Mouse (Mus musculus): ENCODE data around the gene Btg1.

Btg1 gene

DNA sequence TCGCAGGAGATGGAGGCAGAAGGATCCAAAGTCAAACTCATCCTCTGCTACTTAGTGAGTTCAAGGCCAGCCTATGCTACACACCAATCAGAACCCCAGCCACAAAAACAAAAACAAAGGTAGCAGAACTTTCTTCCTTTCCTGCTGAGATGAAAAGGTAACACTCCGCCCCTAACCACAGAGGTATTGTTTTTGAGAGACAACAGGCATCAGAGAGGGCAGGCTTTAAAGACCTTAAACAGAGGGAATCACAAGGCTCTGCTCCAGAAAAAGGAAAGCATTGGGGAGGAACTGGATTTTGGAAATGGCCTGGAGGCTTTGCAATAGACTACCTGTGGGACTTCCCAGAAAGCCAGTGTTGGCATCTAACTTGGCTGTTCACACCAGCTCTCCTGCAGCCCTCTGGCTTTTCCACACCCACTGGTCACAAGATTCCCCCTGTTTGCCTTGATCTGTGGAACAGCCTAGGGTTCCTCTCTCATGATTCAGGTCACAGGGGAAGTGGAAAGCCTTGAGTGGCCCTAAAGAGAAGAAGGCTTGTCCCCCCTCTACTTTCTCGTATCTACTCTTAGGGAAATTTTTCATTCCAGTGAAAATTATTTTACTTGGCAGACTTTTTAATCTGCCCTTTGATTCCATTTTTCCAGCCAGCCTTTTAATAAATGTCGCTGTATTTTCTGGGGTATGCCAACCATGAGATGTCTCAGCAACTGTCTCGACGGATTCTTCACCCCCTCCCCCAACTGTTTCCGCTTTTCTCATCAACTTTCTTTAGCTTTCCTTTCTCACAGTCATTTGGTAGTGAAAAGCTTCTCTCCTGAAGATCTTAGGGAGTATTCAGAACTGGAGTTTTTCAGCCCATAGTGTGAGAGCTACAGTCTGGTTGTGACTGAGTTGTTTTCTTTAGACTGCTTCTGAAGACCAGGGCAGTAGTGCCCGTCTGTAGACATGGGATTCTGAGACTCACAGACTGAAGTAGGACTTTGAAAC is 7.2 kb upstream of the Btg1 start:
- DNase-seq (ENCODE audit: low spot score in 2 of 2), result no peak

DNA sequence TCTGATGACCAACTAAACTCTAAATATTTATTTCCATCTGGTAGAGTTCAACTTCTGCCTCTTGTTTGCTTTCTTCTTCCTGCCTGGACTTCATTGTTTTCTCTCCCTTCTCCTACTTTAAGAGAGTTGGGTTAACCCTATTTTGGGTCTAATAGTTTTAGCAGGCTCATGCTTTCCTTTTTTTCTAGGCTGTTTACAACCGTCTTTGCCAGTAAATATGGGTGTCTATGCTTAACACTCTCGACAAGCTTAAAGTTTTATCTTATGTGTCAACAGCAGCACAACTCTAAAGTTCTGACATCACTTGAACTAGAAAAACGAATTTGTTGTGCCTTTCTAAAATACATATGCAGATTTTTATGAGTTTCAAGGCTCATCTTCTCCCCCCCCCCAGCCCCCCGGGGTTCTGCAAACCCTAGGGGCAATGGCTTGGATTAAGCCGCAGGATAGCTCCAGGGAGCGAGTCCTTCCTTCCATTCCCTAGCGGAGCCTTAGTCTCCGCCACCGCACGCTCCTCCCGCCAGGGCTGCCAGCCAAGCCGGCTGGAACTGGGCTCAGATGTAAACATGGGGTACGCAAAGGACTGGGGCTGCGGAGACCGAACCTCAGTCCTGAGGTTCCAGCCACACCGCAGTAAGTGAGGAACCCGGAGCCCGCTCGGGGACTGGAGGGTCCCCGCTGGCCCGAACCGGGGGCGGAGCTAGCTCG is 651 bp upstream of the Btg1 start:
- DNase-seq (ENCODE audit: low spot score in 2 of 2), result no peak

DNA sequence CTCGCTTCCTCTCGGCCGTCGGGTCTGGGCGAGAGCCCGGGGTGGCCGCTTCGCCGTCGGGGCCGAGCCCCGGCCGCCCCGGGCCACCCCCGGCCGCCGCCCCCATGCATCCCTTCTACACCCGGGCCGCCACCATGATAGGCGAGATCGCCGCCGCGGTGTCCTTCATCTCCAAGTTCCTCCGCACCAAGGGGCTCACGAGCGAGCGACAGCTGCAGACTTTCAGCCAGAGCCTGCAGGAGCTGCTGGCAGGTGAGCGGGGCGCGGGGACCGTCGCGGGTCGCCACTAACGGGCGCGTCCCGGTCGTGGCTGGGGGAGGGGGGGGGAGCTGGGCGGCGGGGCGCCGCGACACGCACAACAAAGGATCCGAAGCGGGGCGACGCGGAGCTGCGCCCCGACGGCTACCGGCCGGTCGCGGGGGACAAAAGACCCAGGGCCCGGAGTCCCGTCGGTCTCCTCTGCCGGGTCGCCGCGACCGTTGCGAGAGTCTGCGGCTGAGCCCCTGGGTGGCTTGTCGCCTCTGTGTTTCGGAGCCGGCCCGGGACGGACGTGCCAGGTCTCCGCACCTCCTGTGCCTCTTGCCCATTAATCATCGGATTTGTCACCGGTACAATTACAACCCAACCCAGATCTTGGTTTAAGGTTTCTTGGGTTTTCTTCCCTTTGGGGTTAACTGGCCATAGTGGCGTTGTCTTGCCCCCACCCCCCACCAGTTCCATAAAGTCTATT is 580 bp downstream of the Btg1 start:
- peak; percentile 62 to 68 for DNase-seq (ENCODE audit: low spot score in 2 of 2)

DNA sequence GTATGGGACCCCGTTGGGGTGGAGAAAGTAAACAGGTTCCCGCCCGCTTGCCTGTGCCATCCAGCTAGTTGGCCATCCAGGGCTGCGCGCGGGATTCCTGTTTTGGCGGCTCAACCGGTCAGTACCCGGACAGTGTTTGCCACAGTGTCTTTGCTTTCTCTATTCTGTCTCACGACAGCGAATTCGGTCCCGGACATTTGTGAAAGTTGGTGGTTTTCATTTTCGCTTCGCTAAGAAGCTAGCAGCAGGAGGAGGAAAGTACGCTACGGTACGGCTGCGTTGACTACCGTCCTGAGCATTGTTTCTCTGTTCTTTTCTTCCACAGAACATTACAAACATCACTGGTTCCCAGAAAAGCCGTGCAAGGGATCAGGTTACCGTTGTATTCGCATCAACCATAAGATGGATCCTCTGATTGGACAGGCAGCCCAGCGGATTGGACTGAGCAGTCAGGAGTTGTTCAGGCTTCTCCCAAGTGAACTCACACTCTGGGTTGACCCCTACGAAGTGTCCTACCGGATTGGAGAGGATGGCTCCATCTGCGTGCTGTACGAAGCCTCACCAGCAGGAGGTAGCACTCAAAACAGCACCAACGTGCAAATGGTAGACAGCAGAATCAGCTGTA is 1.3 kb downstream of the Btg1 start:
- DNase-seq (ENCODE audit: low spot score in 2 of 2), result peak; percentile 74 to 77

DNA sequence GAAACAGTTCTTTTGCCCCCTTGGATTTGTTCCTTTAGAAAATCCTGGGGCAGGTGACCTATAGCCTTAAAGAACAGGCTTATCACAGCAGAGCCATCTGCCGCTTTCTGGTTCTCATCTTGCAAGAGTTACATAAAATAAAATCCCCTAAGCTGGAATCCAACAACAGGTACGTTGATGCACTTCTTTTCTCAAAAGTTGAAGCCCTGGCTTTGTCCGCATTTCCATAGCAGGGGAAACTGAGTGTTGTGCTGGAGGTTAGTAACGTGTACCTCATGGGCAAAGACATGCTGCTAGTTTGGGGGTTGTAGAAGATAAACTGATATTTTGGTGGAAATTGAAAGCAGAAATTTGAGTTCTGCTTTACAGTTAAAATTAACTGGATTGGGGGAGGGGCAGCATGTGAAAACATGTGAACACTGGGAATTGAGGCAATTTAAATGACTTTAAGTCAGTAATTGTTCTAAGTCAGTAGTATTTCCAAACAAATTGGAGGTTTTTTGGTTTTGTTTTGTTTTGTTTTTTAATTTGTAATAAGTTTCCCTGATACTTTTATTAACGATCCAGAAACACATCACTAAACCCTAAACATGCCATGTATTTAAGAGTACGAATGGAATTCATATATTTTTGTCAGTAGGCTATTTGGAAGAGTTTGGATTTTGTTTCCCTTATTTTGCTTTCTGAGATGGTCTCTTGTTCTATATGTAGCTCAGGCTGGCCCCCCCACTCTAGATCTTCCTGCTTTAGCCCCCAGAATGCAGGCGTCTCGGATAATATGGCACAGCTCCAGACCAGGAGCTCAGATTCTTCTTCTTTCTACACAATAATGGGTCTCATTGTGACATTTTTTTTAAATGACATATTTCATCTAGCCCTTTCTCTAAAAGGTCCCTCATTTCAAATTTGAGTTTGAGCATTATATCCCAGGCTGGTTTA is 3.4 kb downstream of the Btg1 start:
- DNase-seq (ENCODE audit: low spot score in 2 of 2), result no peak

DNA sequence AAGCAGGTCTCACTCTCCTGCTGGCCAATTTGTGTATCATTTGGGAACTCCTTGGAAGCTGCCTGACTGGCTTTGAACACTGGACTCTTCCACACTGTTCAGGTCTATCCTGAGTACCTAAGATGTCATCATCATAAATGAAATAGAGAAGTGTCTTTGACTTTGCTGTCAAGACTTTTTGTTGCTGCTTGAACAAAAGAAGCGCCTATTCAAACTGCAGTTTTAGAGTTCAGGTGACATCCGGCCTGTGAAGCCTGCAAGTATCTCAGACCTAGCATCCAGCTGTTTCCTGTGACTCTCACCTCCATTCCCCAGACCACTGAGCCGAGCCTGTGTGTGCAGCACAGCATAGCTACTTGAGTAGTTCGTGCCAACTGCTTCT is 4.1 kb downstream of the Btg1 start:
- DNase-seq (ENCODE audit: low spot score in 2 of 2), result peak; percentile 70 to 71

DNA sequence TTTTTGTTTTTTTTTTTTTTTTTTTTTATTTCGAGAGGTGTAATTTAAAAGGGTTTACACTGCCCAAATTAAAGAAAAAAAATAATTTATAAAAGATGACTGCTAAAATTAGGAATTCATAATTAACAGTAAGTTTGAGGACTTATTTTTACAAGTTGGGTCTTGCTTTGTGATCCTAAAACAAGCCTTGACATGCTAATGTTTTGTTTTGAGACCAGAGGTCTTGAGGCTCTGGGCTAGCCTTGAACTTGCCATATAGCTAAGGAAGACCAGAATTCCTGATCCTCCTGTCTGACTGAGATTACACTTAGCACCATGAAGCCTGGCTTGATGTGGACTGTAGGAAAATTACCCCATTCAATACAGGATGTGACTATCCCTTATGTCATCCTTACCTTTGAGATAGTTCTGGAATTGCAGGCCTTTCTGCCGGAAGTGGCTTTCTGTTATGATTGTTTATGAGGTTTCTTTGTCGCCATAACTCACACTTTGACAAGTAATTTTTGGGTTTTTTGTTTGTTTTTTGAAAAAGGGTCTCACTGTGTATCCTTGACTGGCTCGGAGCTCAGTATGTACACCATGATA is 4.6 kb downstream of the Btg1 start:
- DNase-seq (ENCODE audit: low spot score in 2 of 2), result no peak

DNA sequence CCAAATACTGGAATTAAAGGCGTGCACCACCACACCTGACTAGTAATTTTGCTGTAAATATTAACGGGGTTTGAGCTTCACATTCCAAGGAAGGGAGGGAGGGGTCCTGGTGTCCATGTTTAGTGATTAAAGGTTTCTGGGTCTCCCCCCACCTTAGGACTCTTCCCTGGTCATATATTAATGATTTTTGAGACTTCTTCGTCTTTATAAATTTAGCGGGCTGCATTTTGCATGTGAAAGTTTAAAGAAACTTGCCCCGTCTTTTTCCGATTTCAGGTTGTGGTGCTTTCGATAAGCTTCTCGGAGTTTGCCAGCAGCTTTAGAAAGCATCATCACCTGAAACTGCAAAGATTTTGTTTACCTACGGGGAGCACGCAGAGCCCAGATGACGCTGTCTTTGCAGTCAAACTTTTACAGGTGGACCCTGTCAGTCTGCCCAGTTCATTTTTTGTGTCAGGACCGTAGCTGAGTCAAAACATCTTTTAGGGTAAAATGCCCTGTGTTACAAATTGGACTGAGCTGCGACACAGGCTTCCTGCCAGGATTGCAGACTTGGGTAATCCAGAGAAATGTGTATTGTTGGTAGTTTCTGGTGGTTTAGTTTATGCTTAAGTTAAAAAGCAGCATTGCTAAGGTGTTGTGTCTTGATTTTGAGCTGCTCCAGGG is 5.3 kb downstream of the Btg1 start:
- DNase-seq (ENCODE audit: low spot score in 2 of 2), result no peak

DNA sequence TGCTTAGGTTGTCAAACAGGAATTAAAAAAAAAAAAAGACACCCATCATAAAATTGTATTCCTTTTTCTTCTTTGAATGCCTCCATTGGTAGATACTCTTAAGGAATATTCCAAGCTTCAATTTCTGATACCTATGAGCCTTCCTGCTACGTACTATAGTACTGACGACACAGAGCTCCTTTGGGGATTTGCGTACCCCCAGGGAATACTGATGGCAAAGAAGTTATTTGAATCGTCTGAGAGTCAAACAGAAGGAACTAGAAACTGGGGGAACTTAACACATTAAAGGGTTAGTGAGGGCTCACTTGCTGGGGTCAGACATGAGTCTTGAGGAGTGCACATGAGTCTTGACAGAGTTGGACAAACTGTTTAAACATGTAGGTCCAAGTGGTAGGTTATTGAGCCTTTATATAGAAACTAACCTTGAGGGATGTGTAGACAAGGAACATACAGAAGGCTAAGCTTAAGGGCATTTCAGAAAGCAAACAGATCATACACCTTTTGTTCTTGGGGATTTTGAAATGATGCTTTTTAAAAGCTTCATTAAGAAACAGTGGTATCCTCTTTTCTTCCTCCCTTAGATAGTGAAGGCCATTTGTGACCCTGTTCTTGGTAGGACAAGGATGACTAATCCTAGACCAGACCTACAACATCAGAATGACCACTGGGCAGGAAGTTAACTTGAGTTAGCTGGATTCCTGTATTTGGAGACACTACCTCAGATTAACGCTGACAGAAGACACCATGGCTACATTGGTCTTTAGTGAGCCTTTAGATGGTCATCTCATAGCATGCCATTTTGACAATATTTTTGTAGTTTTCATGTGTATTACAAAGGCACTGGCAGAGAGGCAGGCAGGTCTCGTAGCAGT is 6.2 kb downstream of the Btg1 start:
- DNase-seq (ENCODE audit: low spot score in 2 of 2), result no peak

DNA sequence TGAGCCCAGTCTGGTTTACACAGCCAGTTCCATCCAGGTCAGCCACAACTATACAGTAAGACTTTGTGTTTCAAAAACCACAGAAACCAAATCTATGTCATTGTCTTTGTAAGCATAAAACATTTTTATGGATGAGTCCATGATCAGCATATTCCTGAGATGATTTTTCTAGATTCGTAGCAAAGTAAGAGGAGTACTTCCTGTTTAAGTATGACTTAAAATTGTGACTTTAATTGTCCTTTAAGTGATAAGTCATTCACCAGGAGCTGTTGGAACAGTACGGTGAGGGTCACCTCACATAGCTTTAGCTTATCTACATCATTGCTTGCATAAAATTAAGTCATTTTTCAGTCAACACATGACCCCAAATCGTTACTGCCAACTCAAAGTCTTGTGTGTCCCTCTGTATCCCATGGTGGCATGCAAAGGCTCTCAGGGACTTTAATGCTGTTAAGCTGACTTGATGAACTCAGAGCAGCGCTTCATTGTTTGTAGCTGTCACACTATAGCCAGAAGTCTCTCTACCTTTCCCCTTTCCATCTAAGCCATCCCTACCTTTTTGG is 6.9 kb downstream of the Btg1 start:
- no peak for DNase-seq (ENCODE audit: low spot score in 2 of 2)

DNA sequence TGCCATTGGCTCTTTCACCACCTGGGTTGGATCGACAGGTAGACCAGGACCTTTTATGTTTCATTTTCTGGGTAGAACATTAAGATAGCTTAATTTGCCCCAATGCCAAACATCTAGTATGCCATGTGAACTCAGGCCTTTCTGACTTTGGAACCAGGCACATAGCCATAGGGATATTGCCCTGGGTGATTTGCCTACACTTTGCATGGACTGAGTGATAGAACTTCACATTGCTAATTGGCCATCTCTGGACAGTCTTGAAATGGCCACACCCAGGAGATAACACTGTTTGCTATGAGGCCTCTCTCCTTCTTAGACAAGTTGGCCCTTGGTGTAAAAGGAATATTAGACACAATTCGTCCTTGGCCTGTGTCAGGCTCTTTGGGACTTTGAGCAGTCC is 7.6 kb downstream of the Btg1 start:
- DNase-seq (ENCODE audit: low spot score in 2 of 2), result no peak

DNA sequence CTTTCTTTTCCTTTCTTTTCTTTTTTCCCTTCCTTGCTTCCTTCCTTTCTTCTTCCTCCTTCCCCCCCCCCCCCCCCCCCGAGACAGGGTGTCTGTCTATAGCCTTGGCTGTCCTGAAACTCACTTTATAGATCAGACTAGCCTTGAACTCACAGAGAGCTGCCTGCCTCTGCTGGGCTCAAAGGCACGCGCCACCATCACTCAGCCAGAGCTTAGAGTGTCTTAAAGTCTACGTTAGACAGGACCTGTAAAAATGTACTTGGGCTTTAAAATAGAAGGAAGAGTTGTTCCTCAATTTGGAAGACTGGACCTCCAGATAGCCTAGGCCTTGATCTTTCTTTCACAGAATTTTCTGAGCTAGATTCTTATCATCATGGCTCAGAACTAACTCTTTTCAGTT is 8.3 kb downstream of the Btg1 start:
- DNase-seq (ENCODE audit: low spot score in 2 of 2), result no peak

DNA sequence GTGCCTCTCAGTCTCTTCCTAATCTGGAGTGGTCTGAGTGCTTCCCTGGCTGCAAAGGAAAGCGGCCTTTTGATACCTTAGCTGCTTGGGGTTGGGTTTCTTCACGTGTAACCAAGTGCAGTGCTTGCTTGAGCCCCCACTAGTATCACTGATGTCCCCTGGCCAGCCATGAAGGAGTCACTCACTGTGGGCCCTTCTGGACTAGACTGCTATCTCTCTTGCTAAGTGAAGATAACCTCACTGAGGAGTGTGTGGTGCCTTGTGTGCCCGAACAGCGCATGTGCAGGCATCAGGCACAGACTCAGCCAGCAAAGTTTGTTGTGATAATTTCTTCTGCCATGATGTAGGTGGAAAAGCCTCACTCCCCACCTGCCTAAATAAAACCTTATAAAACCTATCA is 8.9 kb downstream of the Btg1 start:
- DNase-seq (ENCODE audit: low spot score in 2 of 2), result no peak

DNA sequence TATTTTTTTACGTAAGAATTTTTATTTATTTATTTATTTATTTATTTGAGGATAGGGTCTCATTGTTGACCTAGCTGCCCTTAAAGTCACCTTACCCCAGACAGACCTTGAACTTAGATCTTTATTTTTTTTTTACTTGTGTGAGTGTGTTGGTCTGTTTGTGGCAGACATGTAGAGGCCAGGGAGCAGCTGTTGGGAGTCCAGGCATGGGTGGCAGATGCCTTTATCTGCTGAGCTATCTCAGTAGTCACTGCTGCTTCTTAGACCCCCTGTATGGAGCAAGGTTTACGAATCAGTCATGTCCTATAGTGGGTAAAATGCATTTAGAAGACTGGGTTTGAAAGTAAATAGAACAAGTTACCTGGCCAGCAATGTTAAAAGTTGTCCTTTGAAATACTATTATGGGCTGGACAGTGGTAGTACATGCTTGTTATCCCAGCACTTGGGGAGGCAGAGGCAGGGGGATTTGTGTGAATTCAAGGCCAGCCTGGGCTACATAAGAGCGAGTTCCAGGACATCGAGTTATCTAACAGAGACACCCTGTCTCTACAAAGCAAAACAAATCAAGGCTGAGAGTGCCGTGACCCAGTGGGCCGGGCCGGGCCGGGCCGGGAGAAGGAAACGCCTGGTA is 9.4 kb downstream of the Btg1 start:
- DNase-seq (ENCODE audit: low spot score in 2 of 2), result no peak

DNA sequence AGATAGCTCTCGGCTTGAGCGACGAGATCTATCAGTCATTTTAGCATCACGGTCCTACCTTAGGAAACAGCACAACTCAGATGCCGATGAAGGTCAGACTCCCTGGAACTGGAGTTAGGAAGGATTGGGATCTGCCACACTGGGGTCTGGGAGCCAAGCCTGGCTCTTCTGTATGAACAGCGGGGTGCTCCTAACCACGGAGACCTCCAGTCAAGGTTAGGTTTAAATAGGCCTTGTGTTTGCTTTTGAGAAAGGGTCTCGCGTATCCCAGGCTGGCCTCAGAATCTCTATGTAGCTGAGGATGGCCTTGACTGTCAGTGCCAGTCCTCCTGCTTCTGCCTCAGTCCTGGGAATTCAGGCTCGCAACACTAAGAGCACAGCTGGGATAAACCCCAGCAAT is 10.5 kb downstream of the Btg1 start:
- DNase-seq (ENCODE audit: low spot score in 2 of 2), result no peak

DNA sequence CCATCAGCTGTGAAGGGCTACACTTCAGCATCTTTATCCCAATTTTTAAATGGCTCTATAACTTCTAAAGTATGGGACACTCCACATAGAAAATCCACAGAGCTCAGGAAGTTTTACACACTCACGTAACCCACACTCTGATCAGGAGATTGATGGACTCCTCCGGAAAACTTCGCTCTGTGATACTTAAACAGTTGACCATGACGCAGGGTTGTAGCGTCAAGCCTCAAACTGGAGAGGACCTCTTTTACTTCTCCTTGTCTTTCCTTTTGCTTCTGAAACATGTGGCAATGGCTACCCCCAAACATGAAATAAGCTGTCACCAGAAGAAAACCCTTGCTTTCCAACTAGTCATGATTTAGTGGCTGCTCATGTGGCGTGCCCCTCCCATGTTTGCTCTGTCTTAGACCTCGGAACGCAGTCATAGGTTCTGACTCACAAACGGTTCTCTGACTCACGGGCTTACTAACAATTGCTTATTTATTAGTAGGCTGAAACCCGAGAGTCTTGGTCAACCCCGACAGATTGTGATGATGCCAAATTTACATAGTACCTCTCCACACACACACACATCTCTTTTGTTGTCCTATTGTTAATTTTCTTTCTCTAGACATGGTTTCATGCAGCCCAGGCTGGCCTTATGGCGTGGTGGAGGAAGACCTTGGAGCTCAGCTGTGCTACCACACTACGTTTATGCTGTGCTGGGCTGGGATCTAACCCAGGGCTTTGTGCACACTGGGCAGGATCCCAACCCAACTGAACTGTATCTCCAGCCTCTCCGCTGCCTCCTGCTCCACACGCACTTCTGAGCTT is 11.5 kb downstream of the Btg1 start:
- no peak for DNase-seq (ENCODE audit: low spot score in 2 of 2)

DNA sequence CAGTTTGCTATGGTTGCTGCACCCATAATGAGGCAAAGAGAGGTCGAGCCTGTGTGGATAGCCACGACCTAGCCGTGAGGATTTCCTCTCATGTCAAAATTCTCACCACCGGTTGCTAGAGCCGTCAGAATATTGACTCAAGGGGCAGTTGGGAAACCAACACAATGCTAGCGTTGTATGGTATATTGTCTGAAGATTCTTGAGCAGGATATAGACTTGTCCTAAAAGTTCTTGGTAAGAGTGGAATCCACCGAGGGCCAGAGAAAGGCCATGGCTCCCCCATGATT is 12.1 kb downstream of the Btg1 start:
- no peak for DNase-seq (ENCODE audit: low spot score in 2 of 2)

Data from thymus, postnatal 10 days (tissue).